Mouse (Mus musculus): ENCODE measurements at regions not wholly inside any gene's neighbourhood (a gene's known extent, or its start where the extent isn't known, plus 50 kb on each side); places are given as distances from the start of the nearest gene placed in this dataset.

DNA sequence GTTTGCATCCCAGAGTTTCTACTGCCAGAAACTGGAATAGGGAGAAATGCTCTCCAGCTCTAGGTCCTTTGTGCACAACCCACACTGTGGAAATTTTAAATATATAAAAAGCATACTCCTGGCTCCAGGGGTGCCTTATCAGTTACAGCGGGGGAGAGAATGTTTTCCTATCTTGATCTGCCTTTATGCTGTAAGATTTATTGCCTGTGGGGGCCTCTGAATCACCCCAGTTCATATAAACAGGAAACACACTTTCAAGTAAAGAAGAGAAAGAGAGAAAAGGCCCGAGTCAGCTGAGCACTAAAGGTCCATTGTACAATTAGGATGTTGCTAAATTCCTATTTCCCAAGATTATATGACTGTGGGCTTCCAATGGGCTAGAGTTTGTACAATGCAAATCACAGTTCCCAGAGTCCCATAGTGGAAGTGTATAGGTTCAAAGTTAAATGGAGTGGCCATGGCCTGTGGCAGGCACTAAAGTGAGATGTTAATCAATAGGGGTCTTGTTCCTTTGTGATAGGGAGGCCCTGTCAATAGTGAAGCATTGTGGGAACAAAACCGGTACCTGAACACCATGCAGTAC, 258.9 kb upstream of the Cd180 start:
- H3K4me2 ChIP-seq (replicated peaks) = no peak overlapping the region
- no peak overlapping the region for H3K4me3 ChIP-seq (replicated peaks; ENCODE audit: low read length)
- DNase-seq (ENCODE audit: low spot score) (no peak), ATAC-seq (ENCODE audit: low FRiP score) (no peak)
- no peak overlapping the region for H3K27ac ChIP-seq
- no peaks in the 10 kb centered on the region for H3K9me3 ChIP-seq (ENCODE audit: control insufficient read depth, low read length)
- no peaks in the 10 kb centered on the region for H3K4me1 ChIP-seq (replicated peaks; ENCODE audit: control insufficient read depth, insufficient read depth, low read length)
- H3K36me3 ChIP-seq (replicated peaks; ENCODE audit: control insufficient read depth, insufficient read depth) = no peaks in the 10 kb centered on the region
- 81% methylated on average over 3 of the region's 3 CpGs for WGBS
- H3K27me3 ChIP-seq (ENCODE audit: control insufficient read depth, insufficient read depth, low read length) = no peaks in the 10 kb centered on the region
- H3K9ac ChIP-seq = no peak overlapping the region

DNA sequence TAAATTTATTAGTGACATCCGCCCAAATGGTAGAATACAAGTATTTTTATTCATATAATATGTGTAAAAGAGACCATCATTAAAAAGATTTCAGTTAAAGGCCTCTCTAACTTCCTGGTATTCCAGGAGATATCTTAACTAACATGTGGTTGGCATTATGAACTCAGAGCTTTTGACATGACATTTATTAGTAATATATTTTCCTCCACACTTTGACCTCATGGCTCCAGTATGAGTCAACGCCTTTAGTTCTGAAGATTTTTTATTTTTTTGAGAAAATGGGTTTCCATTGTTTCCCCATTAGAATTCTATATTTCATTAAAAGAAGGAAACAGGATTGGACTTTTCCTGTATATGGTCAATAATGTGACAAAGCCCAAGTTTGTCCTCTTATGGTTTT, 250.7 kb upstream of the Cd180 start:
- WGBS = 82% methylated on average over 2 of the region's 2 CpGs

DNA sequence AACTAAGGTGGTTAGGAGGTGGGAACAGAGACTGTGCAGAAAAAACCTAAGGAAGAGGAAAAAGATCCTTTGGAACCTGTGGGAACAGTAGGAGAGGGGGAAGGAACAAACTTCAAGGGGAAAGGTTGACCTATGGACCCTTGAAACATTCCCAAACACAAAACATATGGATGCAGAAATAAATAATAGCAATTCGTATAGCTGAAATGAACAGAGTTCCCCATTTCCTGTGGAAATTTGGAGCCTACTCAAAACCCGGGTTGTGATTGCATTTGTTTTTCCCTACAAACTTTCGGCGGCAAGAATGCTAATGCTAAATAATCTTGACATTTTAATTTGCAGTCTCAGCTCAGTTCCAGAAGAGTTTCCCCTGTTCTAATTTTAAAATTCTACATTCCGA, 246.0 kb upstream of the Cd180 start:
- Histone ChIP-seq H3K4me1 (replicated peaks; ENCODE audit: control insufficient read depth, insufficient read depth, low read length) (peaks cover 3% of the 10 kb centered on the region; the same call in 1 of the 2 replicates), H3K4me3 (replicated peaks; ENCODE audit: low read length) (no peak overlapping the region), H3K4me2 (replicated peaks) (no peak overlapping the region), H3K27me3 (ENCODE audit: control insufficient read depth, insufficient read depth, low read length) (no peaks in the 10 kb centered on the region), H3K36me3 (replicated peaks; ENCODE audit: control insufficient read depth, insufficient read depth) (no peaks in the 10 kb centered on the region), H3K9me3 (ENCODE audit: control insufficient read depth, low read length) (no peaks in the 10 kb centered on the region), H3K27ac (no peak overlapping the region), H3K9ac (no peak overlapping the region)
- ATAC-seq (ENCODE audit: low FRiP score) = no peak
- no peak for DNase-seq (ENCODE audit: low spot score)
- WGBS = 86% methylated on average over 5 of the region's 5 CpGs

More for the DNA sequence above, 250.7 kb upstream of the Cd180 start:
- Histone ChIP-seq H3K27ac (no peak overlapping the region), H3K27me3 (ENCODE audit: control insufficient read depth, insufficient read depth, low read length) (no peaks in the 10 kb centered on the region), H3K36me3 (replicated peaks; ENCODE audit: control insufficient read depth, insufficient read depth) (no peaks in the 10 kb centered on the region), H3K9ac (no peak overlapping the region), H3K4me3 (replicated peaks; ENCODE audit: low read length) (no peak overlapping the region), H3K9me3 (ENCODE audit: control insufficient read depth, low read length) (no peaks in the 10 kb centered on the region), H3K4me1 (replicated peaks; ENCODE audit: control insufficient read depth, insufficient read depth, low read length) (no peaks in the 10 kb centered on the region), H3K4me2 (replicated peaks) (no peak overlapping the region)
- DNase-seq (ENCODE audit: low spot score) (no peak), ATAC-seq (ENCODE audit: low FRiP score) (no peak)

DNA sequence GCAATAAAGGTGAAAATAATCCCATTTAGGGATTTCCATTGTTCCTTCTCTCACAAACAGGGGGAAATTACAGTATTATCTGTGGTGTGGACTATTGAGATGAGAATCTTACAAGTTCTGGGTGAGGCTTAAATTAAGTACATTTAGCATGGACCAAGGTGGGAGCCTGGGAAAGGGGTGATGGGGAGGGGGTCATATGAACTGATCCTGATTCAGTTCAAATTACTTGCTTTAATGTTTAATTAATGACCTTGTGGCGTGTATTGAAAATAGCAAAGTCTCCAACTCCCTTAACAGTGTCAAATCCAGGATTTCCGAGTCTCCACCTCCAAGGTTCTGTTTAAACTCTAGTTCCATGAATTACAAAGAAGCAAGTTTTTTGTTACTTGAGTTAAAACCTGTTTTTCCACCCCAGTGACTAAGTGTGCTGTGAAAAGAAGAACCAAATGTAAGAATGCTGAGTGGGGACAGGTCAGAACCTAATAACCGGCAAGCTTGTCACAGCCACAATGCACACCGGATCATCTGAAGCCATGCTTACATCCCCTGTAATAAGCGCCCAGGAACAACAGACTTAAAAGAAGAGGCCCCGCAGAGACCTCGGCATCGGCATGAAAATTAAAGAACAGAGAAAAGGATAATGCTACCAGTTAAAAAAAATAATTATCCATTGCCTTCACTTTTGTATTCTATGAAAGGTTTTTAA, 243.8 kb upstream of the Cd180 start:
- no peak overlapping the region for H3K4me2 ChIP-seq (replicated peaks)
- no peak for ATAC-seq (ENCODE audit: low FRiP score)
- WGBS = 11% methylated on average over 8 of the region's 8 CpGs

DNA sequence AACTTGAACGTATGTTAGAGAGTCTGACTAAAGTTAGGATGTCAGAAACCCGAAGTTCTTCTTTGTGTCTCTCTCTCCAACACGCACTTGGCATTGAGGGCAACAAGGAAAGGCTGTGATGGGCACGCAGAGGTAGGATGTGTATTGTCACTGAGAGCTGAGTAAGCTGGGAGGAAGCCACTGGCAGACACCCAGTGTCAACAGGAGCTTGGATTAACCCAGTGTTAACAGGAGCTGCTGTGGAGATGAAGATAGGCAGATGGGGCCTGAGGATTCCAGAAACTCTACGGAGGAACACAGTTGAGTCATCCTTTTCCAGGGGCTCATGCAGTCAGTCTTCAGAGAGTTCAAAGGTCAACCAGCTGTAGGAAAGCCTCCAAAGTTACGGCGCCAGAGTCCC, 242.2 kb upstream of the Cd180 start:
- Histone ChIP-seq H3K4me2 (replicated peaks) (no peak overlapping the region), H3K4me1 (replicated peaks; ENCODE audit: control insufficient read depth, insufficient read depth, low read length) (peaks cover 3% of the 10 kb centered on the region; the same call in 1 of the 2 replicates), H3K36me3 (replicated peaks; ENCODE audit: control insufficient read depth, insufficient read depth) (no peaks in the 10 kb centered on the region), H3K9me3 (ENCODE audit: control insufficient read depth, low read length) (no peaks in the 10 kb centered on the region), H3K27me3 (ENCODE audit: control insufficient read depth, insufficient read depth, low read length) (no peaks in the 10 kb centered on the region), H3K27ac (no peak overlapping the region), H3K9ac (no peak overlapping the region), H3K4me3 (replicated peaks; ENCODE audit: low read length) (no peak overlapping the region)
- DNase-seq (ENCODE audit: low spot score) = no peak
- no peak for ATAC-seq (ENCODE audit: low FRiP score)
- WGBS = 89% methylated on average over 7 of the region's 7 CpGs

More for the DNA sequence above, 243.8 kb upstream of the Cd180 start:
- Histone ChIP-seq H3K4me3 (replicated peaks; ENCODE audit: low read length) (no peak overlapping the region), H3K9ac (no peak overlapping the region), H3K36me3 (replicated peaks; ENCODE audit: control insufficient read depth, insufficient read depth) (no peaks in the 10 kb centered on the region), H3K27ac (no peak overlapping the region), H3K9me3 (ENCODE audit: control insufficient read depth, low read length) (no peaks in the 10 kb centered on the region), H3K4me1 (replicated peaks; ENCODE audit: control insufficient read depth, insufficient read depth, low read length) (peaks cover 3% of the 10 kb centered on the region; the same call in 1 of the 2 replicates), H3K27me3 (ENCODE audit: control insufficient read depth, insufficient read depth, low read length) (no peaks in the 10 kb centered on the region)
- no peak for DNase-seq (ENCODE audit: low spot score)

DNA sequence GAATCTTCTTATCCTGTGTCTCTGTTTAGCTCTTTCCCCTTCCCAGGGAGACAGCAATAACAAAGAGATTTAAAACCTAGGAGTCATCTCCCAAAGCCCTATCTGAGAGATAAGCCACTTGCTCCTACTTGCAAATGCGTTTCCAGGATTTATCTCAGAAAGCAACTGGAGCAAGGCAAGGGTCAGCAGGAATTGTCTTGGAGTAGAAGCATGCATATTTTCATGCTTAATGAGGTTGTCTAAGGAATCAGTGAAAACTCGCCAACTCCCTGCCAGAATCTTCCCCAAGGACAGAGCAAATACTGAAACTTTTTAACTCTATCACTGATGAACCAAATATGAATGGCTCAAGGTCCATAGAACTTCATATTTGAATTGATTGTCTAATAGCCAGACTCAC, 234.6 kb upstream of the Cd180 start:
- H3K27me3 ChIP-seq (ENCODE audit: control insufficient read depth, insufficient read depth, low read length) = no peaks in the 10 kb centered on the region
- DNase-seq (ENCODE audit: low spot score) (no peak), ATAC-seq (ENCODE audit: low FRiP score) (no peak)
- no peak overlapping the region for H3K4me3 ChIP-seq (replicated peaks; ENCODE audit: low read length)
- H3K4me1 ChIP-seq (replicated peaks; ENCODE audit: control insufficient read depth, insufficient read depth, low read length) = no peaks in the 10 kb centered on the region
- no peak overlapping the region for H3K4me2 ChIP-seq (replicated peaks)
- H3K36me3 ChIP-seq (replicated peaks; ENCODE audit: control insufficient read depth, insufficient read depth) = no peaks in the 10 kb centered on the region
- H3K27ac ChIP-seq = no peak overlapping the region
- H3K9ac ChIP-seq = no peak overlapping the region
- 25% methylated on average over 2 of the region's 2 CpGs for WGBS
- H3K9me3 ChIP-seq (ENCODE audit: control insufficient read depth, low read length) = no peaks in the 10 kb centered on the region

DNA sequence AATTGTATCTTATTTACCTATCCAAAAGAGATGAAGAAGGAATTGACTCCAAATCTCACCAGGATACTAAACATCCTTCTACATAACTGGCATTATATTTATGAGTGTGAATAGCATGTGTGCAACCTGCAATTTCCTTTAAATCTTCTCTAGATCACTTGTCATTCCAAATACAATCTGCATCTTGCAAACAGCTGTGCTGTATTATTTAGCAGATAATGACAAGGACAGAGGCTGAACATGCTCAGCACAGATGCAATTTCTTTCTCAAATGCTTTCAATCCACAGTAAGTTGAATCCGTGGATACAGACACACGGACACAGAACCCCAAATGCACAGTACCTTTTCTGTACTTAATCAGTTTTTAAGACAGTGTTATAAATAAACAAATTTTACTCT, 229.4 kb upstream of the Cd180 start:
- ATAC-seq (ENCODE audit: low FRiP score) = no peak
- Histone ChIP-seq H3K4me2 (replicated peaks) (no peak overlapping the region), H3K4me1 (replicated peaks; ENCODE audit: control insufficient read depth, insufficient read depth, low read length) (no peaks in the 10 kb centered on the region), H3K27me3 (ENCODE audit: control insufficient read depth, insufficient read depth, low read length) (no peaks in the 10 kb centered on the region), H3K9ac (no peak overlapping the region), H3K4me3 (replicated peaks; ENCODE audit: low read length) (no peak overlapping the region), H3K9me3 (ENCODE audit: control insufficient read depth, low read length) (no peaks in the 10 kb centered on the region), H3K36me3 (replicated peaks; ENCODE audit: control insufficient read depth, insufficient read depth) (no peaks in the 10 kb centered on the region), H3K27ac (no peak overlapping the region)
- 88% methylated on average over 2 of the region's 2 CpGs for WGBS
- no peak for DNase-seq (ENCODE audit: low spot score)

DNA sequence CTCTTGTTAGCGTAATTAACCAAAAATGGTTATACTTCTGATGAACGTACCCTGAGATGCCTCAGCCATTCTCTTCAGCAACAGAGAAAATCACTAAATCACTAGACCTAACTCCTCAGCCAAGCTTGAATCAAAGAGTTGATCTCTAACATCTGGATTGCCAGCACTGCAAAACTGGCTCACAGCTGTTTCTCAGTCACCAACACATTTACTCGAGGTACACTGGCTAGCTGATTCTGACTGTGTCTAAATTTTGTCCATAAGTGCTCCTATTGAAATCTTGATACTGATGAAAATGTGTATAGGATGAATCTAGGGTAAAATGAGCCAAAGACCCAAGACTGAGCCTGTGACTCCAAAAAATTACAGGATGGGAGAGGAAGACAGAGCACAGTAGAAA, 211.5 kb upstream of the Cd180 start:
- Histone ChIP-seq H3K36me3 (replicated peaks; ENCODE audit: control insufficient read depth, insufficient read depth) (no peaks in the 10 kb centered on the region), H3K9me3 (ENCODE audit: control insufficient read depth, low read length) (no peaks in the 10 kb centered on the region), H3K27ac (no peak overlapping the region), H3K27me3 (ENCODE audit: control insufficient read depth, insufficient read depth, low read length) (no peaks in the 10 kb centered on the region), H3K4me2 (replicated peaks) (no peak overlapping the region), H3K9ac (no peak overlapping the region), H3K4me1 (replicated peaks; ENCODE audit: control insufficient read depth, insufficient read depth, low read length) (no peaks in the 10 kb centered on the region), H3K4me3 (replicated peaks; ENCODE audit: low read length) (no peak overlapping the region)
- WGBS = 93% methylated on average over 3 of the region's 3 CpGs
- no peak for ATAC-seq (ENCODE audit: low FRiP score)
- DNase-seq (ENCODE audit: low spot score) = no peak

DNA sequence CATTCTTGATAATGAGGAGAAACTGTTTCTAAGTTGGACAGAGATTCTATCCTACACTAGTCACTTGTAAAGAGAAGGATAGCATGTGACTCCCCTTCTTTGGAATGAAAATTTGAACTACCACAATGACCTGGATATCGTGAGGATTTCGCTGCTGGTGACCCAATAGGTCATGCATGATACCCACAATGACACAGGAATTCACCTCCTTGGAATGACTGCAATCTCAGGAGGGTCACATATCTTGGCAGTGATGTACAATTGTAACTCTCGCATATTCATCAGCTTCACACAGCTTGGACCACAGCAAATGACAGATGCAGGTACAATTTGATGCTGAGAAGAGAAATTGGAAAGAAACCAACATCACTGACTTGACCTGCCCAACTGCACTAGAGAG, 210.9 kb upstream of the Cd180 start:
- Histone ChIP-seq H3K4me3 (replicated peaks; ENCODE audit: low read length) (no peak overlapping the region), H3K27me3 (ENCODE audit: control insufficient read depth, insufficient read depth, low read length) (no peaks in the 10 kb centered on the region), H3K9me3 (ENCODE audit: control insufficient read depth, low read length) (no peaks in the 10 kb centered on the region), H3K27ac (no peak overlapping the region), H3K4me1 (replicated peaks; ENCODE audit: control insufficient read depth, insufficient read depth, low read length) (no peaks in the 10 kb centered on the region), H3K4me2 (replicated peaks) (no peak overlapping the region), H3K36me3 (replicated peaks; ENCODE audit: control insufficient read depth, insufficient read depth) (no peaks in the 10 kb centered on the region), H3K9ac (no peak overlapping the region)
- DNase-seq (ENCODE audit: low spot score) = no peak
- WGBS = 82% methylated on average over 3 of the region's 3 CpGs
- ATAC-seq (ENCODE audit: low FRiP score) = no peak

Data from hindbrain, embryonic 14.5 days (tissue).